Mouse (Mus musculus) lung, embryonic 14.5 days (tissue): Measurements from ENCODE around the gene Fndc10. TPM values are rescaled to one million over a fixed set of nuclear protein-coding genes. Genes with fewer than 3 reads are reported as not detected.

Source experiments
- ATAC-seq: fragments of 200-750 bp; cut with Nextera tagmentation; 2 replicates; pipeline ENCODE4 v1.8.0; 2017; ENCODE audit warnings: mild to moderate bottlenecking, moderate TSS enrichment, moderate library complexity; ENCODE audit not compliant: insufficient read depth
- DNase-seq: peaks from one replicate; pipeline ENCODE4 v3.0.0-alpha.2; 2015
- H3K27ac ChIP-seq: fragments of 300-500 bp; sonication (generic); 2 replicates; pipeline ENCODE4 v1.5.1; 2014; ENCODE audit warnings: low read depth, mild to moderate bottlenecking, moderate library complexity
- H3K27me3 ChIP-seq: fragments of 300-500 bp; sonication (generic); 2 replicates; pipeline ENCODE4 v1.6.1; 2014; ENCODE audit warnings: low read length, control low read depth; ENCODE audit not compliant: insufficient read depth
- H3K36me3 ChIP-seq: fragments of 300-500 bp; sonication (generic); 2 replicates; pipeline ENCODE4 v1.6.1; 2014; ENCODE audit warnings: control low read depth; ENCODE audit not compliant: insufficient read depth
- H3K4me1 ChIP-seq: fragments of 300-500 bp; sonication (generic); 2 replicates; pipeline ENCODE4 v1.6.1; 2014; ENCODE audit warnings: antibody characterized with exemption, control low read depth; ENCODE audit not compliant: insufficient read depth
- H3K4me2 ChIP-seq: fragments of 300-500 bp; sonication (generic); 2 replicates; pipeline ENCODE4 v1.6.1; 2014; ENCODE audit warnings: mild to moderate bottlenecking
- H3K4me3 ChIP-seq: fragments of 300-500 bp; sonication (generic); 2 replicates; pipeline ENCODE4 v1.5.1; 2014; ENCODE audit warnings: low read depth, low read length
- H3K9ac ChIP-seq: fragments of 300-500 bp; sonication (generic); 2 replicates; pipeline ENCODE4 v1.6.1; 2014
- H3K9me3 ChIP-seq: fragments of 300-500 bp; sonication (generic); 2 replicates; pipeline ENCODE4 v1.6.1; 2016; ENCODE audit warnings: low read depth, low read length, control low read depth
- CTCF ChIP-seq: IDR thresholded peaks from 2 replicates; pipeline ENCODE4 v1.5.1; 2016; ENCODE audit warnings: antibody characterized with exemption, low read depth
- WGBS: fragments of 180-500 bp; shearing (Covaris S2); extraction: QIAGEN DNeasy Blood & Tissue Kit; methylation state at CpG from one replicate; pipeline ENCODE4 v1.1.7; 2014; 5-methylcytosine and 5-hydroxymethylcytosine counted together
- polyA plus RNA-seq: library from polyadenylated mRNA; unstranded; fragments of >200 nt; fragmentation: Nextera tagmentation; extraction: Ambion mirVana; gene quantifications from 2 replicates; pipeline ENCODE4 v1.2.1, GENCODE M21; 2014

Fndc10 gene
- polyA plus RNA-seq, 1 experiment from 2014 or later = 2.5 TPM

- H3K27ac ChIP-seq = no peak overlapping the region
- DNase-seq (peak; percentile 29), ATAC-seq (no peak)
- 59% methylated on average over 4 of the region's 4 CpGs for WGBS
- no peak overlapping the region for H3K4me3 ChIP-seq
- H3K9ac ChIP-seq = no peak overlapping the region
- H3K36me3 ChIP-seq = peaks cover 34% of the 10 kb centered on the region
- peak; percentile 64 for TF ChIP-seq CTCF
- no peak overlapping the region for H3K4me2 ChIP-seq
- H3K4me1 ChIP-seq = no peaks in the 10 kb centered on the region
- no peaks in the 10 kb centered on the region for H3K27me3 ChIP-seq
- H3K9me3 ChIP-seq = no peaks in the 10 kb centered on the region
Observed at GRCm38 (mm10) chr4:155721668-155722083, 27.5 kb downstream of the Fndc10 start.

GRCm38 (mm10) chr4:155727993-155728392 is 33.9 kb downstream of the Fndc10 start:
- 66% methylated on average over 2 of the region's 2 CpGs for whole genome bisulfite sequencing

GRCm38 (mm10) chr4:155733267-155733666 is 39.1 kb downstream of the Fndc10 start:
- Histone ChIP-seq H3K9me3 (no peaks in the 10 kb centered on the region), H3K4me3 (0 out of 2 replicates have a peak overlapping the region, but pooled peaks have one; percentile 85), H3K27me3 (no peaks in the 10 kb centered on the region), H3K27ac (no peak overlapping the region), H3K4me1 (no peaks in the 10 kb centered on the region), H3K4me2 (peak overlapping the region; percentile 95), H3K9ac (no peak overlapping the region), H3K36me3 (peaks cover 25% of the 10 kb centered on the region)
- TF ChIP-seq CTCF = no peak
- WGBS = 81% methylated on average over 10 of the region's 10 CpGs
- ATAC-seq = no peak
- DNase-seq = no peak

More at GRCm38 (mm10) chr4:155727993-155728392, 33.9 kb downstream of the Fndc10 start:
- no peak overlapping the region for H3K4me2 ChIP-seq
- ATAC-seq (no peak), DNase-seq (no peak)
- H3K4me1 ChIP-seq = no peaks in the 10 kb centered on the region
- no peak overlapping the region for H3K27ac ChIP-seq
- no peaks in the 10 kb centered on the region for H3K27me3 ChIP-seq
- H3K4me3 ChIP-seq = no peak overlapping the region
- no peak overlapping the region for H3K9ac ChIP-seq
- TF ChIP-seq CTCF = no peak
- H3K9me3 ChIP-seq = no peaks in the 10 kb centered on the region
- peaks cover 38% of the 10 kb centered on the region for H3K36me3 ChIP-seq

DNA sequence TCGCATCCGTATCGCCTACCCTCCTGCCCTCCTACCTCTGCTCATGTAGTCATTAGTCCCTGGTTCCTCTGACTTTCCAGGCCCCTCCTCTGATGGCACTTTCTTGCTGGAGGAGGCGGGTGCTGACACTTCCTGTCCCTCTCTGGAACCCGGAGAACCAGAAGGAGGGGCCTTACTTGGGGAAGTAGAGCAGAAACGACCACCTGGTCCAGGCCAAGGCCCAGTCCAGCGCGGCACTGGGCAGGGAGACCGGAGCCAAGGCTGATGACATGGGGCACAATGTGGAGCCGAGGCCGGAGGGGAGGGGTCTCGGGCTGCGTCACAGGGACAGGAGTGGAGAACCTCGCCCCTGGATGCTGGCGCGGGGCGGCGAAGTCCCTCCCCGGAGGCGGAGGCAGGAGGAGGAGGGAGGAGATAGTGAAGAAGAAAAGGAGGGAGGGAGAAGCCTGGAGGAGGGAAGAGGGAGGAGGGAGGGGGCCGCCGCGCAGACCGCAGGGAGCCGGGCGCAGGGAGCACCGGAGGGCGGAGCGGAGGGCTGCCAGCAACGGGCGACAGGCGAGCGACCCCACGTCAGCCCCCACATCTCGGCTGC is 40.3 kb downstream of the Fndc10 start, which contains the start of gene Tmem240:
Gene Tmem240, plus strand, starts transcription at position 451 of the 592 bp plus-strand sequence.
- Histone ChIP-seq H3K4me1 (no peaks in the 10 kb centered on the region), H3K4me2 (peak within 1 kb of the TSS; percentile 95), H3K9ac (peak within 1 kb of the TSS; percentile 68), H3K36me3 (peaks cover 24% of the 10 kb centered on the region), H3K27me3 (no peaks in the 10 kb centered on the region), H3K4me3 (peak within 1 kb of the TSS; percentile 85), H3K27ac (peak within 1 kb of the TSS; percentile 82), H3K9me3 (no peaks in the 10 kb centered on the region)
- DNase-seq = peak; percentile 93
- WGBS = under 1% methylated on average over 30 of the region's 35 CpGs
- no peak for TF ChIP-seq CTCF
- ATAC-seq = peak; percentile 93

GRCm38 (mm10) chr4:155734951-155735702 is 41.0 kb downstream of the Fndc10 start:
- Histone ChIP-seq H3K9ac (peak overlapping the region; percentile 68), H3K4me1 (no peaks in the 10 kb centered on the region), H3K9me3 (no peaks in the 10 kb centered on the region), H3K4me3 (peak overlapping the region; percentile 85), H3K27ac (peak overlapping the region; percentile 82), H3K4me2 (peak overlapping the region; percentile 95), H3K27me3 (no peaks in the 10 kb centered on the region), H3K36me3 (peaks cover 31% of the 10 kb centered on the region)
- WGBS = under 1% methylated on average over 67 of the region's 79 CpGs
- peak; percentile 58 for DNase-seq
- TF ChIP-seq CTCF = no peak
- peak; percentile 69 for ATAC-seq

- Histone ChIP-seq H3K4me3 (peak overlapping the region; percentile 85), H3K9me3 (no peaks in the 10 kb centered on the region), H3K36me3 (peaks cover 37% of the 10 kb centered on the region), H3K27ac (no peak overlapping the region), H3K27me3 (no peaks in the 10 kb centered on the region), H3K4me1 (no peaks in the 10 kb centered on the region), H3K9ac (peak overlapping the region; percentile 68), H3K4me2 (peak overlapping the region; percentile 95)
- TF ChIP-seq CTCF = no peak
- WGBS = 63% methylated on average over 5 of the region's 5 CpGs
- DNase-seq = no peak
- ATAC-seq = no peak
Observed at GRCm38 (mm10) chr4:155735788-155736187, 41.6 kb downstream of the Fndc10 start.

- WGBS = 78% methylated on average over 5 of the region's 5 CpGs
- peaks cover 37% of the 10 kb centered on the region for H3K36me3 ChIP-seq
- no peak overlapping the region for H3K4me3 ChIP-seq
- H3K27ac ChIP-seq = no peak overlapping the region
- H3K27me3 ChIP-seq = no peaks in the 10 kb centered on the region
- DNase-seq (no peak), ATAC-seq (no peak)
- TF ChIP-seq CTCF = no peak
- H3K4me2 ChIP-seq = peak overlapping the region; percentile 95; the same call in 1 of the 2 replicates
- no peaks in the 10 kb centered on the region for H3K4me1 ChIP-seq
- no peaks in the 10 kb centered on the region for H3K9me3 ChIP-seq
- H3K9ac ChIP-seq = no peak overlapping the region
Observed at GRCm38 (mm10) chr4:155736421-155736820, 42.3 kb downstream of the Fndc10 start.
